Mouse (Mus musculus): ENCODE results near the gene Cntrl.

GRCm38 (mm10) chr2:35163396-35163795 lies 54.1 kb downstream of the Cntrl start:
- TF ChIP-seq CTCF (IDR thresholded peaks at IDR 0.05; ENCODE audit: control insufficient read depth, insufficient read depth, insufficient replicate concordance, low read depth, low read length) (no peak), POLR2A (IDR thresholded peaks at IDR 0.05; ENCODE audit: control insufficient read depth, low read depth, low read length) (no peak)

All from testis, adult 2 months (tissue).